Mouse (Mus musculus): ENCODE measurements around the gene Tsc2. TPM values are rescaled to one million over a fixed set of nuclear protein-coding genes. Genes with fewer than 3 reads are reported as not detected.

The Tsc2 gene
- total RNA-seq, 2 experiments from 2014 or later: 65.8 to 67.8 TPM

- DNase-seq: no peak
These were observed 15.1 kb upstream of the Tsc2 start for GRCm38 (mm10) chr17:24647493-24647892.

GRCm38 (mm10) chr17:24646381-24646780 is 14.0 kb upstream of the Tsc2 start:
- DNase-seq: no peak

GRCm38 (mm10) chr17:24645916-24646315 is 13.5 kb upstream of the Tsc2 start:
- no peak for DNase-seq

DNA sequence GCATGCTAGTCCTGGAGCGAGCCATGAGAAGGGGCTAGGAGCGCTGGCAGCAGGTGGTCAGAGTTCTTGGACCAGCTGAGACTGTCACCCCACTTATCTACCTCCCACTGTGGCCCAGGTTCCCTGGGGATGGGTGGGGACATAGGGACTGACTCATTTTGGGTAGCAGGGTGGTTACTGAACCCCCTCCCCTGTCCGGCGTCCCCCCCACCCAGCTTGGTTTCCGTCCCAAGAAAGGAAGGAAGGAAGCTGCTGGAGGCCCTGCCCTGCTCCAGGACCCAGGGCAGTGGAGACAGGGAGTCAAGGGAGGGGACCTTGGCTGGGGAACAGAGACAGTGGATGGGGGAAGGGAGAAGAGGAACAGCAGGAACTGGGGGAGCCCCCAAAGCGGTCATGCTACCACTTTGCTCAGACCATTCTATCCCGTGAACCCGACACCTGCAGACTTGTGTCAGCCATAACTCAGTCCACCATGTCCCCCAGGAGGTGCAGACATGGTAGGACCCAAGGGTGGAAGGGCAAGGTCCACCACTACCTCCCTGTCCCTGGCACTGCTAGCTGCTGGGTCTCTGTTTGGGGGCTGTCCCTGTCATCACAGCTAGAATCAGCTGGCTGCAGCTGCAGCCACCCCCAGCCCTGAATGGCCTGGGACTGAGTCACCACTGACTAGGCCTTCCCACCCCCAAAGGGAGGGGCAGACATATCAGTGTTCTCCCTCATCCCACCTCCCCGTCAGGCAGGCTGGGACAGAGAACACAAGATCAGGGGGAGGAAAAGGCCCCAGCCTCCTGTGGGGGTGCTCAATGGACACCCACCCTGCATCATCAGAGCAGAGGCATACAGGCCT is 12.7 kb upstream of the Tsc2 start:
- DNase-seq: peak; percentile 68

DNA sequence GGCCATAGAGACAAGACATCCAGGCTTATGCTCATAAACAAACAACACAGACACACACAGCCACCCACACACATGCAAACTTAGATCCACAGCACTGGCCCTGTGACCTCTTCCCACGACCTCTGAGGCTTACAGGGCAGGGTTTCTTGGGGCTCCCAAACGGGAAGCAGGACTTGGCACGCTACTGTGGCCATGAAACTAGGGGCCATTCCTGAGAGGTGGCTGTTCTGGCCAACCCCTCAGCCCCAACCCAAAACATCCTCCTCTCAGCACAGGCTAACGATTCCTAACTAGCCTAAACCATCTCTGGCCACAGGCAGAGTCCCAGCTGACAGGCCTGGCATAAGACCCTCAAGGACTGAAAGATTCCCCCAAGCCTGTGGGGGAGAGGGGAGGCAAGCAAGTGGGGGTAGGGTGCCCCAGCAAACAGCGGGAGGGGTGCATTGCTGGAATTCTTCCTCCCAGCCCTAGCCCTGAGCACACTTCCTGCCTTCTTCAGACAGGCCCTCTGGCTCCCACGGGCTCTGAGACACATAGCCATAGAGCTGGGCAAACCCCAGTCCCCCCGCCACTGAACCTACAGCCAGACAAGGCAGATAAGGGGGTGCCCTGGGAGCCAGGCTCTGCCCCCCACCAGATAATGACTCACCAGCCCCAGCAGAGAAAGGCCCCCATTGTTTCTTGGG is 11.7 kb upstream of the Tsc2 start:
- DNase-seq: no peak

GRCm38 (mm10) chr17:24642791-24643343 is 10.4 kb upstream of the Tsc2 start:
- no peak for DNase-seq

- no peak for DNase-seq
These were observed 9.5 kb upstream of the Tsc2 start for GRCm38 (mm10) chr17:24641944-24642343.

- no peak for DNase-seq
These were observed 8.2 kb upstream of the Tsc2 start for GRCm38 (mm10) chr17:24640581-24640980.

GRCm38 (mm10) chr17:24640119-24640518 is 7.7 kb upstream of the Tsc2 start:
- no peak for DNase-seq

DNA sequence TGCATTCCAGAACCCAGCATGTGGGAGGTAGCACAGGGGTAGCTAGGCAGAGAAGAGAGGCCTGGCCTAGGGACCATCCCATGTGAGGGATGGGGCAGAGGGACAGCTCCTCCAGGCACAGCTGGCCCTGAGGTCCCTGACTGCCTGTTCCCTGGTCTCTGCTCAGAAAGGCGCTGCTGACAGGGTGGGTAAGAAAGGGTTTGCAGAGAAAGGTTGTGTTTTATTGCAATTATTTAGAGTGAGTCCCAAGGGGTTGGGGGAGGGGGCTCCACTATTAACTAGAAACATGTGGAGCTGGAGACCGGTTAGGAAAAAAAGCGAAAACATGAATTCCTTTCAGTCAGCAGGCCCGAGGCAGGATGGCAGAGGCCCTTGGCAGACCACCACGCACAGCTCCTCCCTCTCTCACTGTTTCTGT is 7.2 kb upstream of the Tsc2 start:
- no peak for DNase-seq

DNA sequence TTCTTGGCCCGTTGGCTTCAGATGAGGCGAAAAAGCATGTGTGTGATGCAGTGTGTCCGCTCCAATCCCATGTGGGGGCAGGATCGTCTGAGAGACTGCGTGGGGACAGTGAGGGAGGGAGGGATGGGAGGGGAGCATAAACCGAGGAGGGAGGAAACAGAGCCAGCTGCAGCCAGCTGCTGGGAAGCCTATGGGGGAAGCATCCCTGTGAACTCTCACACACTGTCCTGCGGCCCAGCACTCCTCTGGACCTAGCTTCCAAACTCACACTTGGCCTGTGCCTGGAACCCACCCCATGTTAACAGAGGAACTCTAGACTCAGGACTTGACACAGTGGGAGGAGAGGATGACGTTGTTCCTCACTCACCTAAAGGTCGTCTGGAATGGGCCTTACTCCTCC is 6.4 kb upstream of the Tsc2 start:
- no peak for DNase-seq

GRCm38 (mm10) chr17:24638214-24638613 is 5.8 kb upstream of the Tsc2 start:
- DNase-seq: no peak

DNA sequence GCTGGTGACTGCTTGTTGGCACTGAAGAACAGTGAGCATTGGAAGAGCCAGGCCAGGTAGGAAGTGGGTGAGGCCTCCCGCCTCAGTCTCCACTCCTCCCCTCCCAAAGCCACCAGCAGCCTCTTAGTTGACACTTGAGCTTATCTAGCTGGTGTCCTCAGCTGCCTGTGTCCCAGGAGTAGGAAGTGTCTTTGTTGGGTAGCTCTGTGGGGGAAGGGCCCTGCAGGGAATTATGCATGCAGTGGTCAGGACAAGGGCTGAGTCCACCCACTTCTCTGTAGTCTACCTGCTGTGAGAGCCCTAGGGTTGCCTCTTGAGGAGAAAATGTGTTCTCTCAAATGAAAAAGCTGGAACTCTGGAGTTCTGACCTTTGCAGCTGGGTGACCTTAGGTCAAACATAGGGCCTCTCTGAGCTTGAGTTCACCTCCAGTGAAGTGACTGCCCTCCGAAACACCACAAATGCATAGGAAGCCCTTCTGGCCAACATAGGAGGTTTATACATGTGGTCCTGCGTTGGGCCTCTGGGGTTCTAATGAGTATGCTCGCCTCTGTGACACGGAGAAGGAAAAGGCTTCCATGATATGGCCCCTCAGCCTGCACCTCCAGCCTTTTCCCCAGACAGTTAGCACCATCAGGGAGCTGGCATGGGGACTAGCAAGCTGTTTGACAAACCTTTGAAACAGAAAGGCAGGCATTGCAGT is 4.5 kb upstream of the Tsc2 start:
- DNase-seq: no peak

GRCm38 (mm10) chr17:24635694-24636093 is 3.3 kb upstream of the Tsc2 start:
- DNase-seq: no peak

DNA sequence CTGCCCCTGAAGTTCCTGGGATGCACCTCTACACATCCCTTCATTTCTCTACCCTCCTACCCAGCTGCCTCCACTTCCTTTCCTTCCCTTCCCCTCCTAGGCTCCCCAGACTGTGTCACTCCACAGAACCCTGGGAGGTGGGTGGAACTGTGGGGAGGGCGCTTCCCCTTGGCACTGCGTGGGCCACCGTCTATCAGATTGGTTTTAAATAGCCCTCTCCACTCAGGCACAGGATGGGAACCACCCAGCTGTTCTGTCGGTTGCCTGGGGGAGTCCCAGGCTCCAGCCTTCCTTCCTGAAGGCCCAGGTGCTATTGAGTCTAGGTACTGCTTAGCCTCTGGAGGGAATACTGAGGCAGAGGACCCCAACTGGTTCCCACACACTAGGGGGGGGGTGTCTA is 2.6 kb upstream of the Tsc2 start:
- no peak for DNase-seq

GRCm38 (mm10) chr17:24633831-24634230 is 1.4 kb upstream of the Tsc2 start:
- no peak for DNase-seq

- DNase-seq: peak; percentile 62
These were observed 501 bp upstream of the Tsc2 start for GRCm38 (mm10) chr17:24632813-24633449.

- no peak for DNase-seq
These were observed 2.4 kb downstream of the Tsc2 start for GRCm38 (mm10) chr17:24630072-24630471.

GRCm38 (mm10) chr17:24628646-24629045 is 3.8 kb downstream of the Tsc2 start:
- peak; percentile 44 for DNase-seq

DNA sequence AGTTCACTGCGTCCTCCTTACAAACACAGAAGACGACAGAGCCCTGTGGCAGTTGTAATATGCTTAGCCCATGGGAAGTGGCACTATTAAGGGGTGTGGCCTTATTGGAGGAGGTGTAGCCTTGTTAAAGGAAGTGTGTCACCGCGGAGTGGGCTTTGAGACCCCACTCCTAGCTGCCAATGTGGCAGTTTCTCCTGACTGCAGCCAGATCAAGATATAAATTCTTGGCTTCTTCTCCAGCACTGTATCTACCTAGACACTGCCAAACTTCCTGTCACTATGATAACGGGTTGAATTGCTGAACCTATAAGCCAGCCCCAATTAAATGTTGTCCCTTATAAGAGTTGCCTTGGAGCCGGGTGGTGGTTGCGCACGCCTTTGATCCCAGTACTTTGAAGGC is 7.0 kb downstream of the Tsc2 start:
- no peak for DNase-seq

DNA sequence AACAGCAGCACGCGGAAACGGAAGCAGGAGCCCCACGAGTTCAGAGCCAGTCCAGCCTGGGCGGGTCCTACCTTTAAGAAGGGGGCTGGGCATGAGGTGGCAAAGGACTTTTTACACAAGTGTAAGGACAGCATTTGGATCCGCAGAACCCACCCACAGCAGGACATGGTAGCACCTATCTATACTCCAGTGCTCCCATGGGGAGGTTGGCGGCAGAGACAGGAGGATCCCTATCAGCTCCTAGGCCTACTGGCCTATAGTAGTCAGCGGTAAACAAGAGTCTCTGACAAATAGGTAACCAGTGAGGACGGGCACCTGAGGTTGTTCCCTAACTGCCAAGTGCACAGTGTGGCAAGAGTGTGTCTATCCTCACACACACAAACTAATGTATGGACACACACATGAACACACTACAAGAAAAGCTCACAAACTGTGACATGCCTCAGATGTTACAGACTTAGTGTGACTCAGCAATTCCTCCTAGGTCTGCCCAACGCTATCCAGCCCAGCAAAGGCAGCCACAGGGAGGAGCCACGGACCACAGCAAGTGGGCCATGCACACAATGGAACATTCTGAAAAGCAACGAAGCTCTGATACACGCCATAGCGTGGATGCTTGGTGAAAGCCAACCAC is 14.8 kb downstream of the Tsc2 start:
- DNase-seq: no peak

GRCm38 (mm10) chr17:24610711-24611110 is 21.7 kb downstream of the Tsc2 start:
- DNase-seq: no peak

All from gastrocnemius, postnatal 25 days (tissue).